Mouse (Mus musculus): Measurements from ENCODE around the gene Car1.
"Not testable (repeated sequence)": the region's sequence is repeated elsewhere in the genome, so short reads cannot be mapped to it uniquely, and the experiment has no call there.

Gene Car1

GRCm38 (mm10) chr3:14808211-14808610 lies at the start of gene Car1:
Car1 (minus strand) TSS chr3:14808368.
- no peak for DNase-seq (ENCODE audit: low spot score)

DNA sequence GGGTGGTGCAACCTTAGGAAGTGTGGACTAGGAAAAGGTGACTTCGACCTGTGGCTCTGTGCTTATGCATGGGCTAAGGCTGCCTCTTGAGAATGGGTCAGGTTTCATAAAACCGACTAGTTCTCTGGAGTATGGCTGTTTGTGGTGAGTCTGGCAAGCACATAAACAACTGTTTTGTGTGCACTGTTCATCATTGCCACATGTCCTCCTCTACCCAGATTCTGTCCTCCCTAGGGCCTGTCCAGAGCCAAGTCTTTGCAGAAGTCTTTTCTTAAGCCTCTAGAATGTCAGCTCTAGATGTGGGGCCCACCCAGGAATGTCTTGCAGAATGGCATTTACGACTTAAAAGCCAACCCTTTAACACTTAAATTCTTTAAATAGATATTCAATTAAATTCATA lies 49.7 kb upstream of the Car1 start:
- no peak for DNase-seq (ENCODE audit: low spot score)

DNA sequence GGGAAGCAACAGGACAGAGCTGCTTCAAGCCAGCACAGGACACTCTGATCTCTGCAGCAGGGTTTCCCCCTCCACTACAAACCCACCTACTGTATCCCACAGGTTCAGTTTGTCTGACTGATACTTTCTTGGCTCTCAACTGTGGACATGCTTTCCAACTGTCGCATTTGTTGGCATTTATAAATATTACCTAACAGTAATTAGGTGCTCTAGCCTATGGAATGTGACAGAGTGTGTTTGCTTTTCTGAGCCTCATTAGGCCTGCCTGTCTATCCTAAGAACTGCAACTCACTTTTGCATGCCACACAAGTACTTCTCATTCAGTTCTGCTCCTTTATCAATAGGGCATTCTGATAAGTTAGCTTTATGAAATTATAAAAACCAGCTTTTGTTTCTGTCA lies 46.3 kb upstream of the Car1 start:
- no peak for DNase-seq (ENCODE audit: low spot score)

DNA sequence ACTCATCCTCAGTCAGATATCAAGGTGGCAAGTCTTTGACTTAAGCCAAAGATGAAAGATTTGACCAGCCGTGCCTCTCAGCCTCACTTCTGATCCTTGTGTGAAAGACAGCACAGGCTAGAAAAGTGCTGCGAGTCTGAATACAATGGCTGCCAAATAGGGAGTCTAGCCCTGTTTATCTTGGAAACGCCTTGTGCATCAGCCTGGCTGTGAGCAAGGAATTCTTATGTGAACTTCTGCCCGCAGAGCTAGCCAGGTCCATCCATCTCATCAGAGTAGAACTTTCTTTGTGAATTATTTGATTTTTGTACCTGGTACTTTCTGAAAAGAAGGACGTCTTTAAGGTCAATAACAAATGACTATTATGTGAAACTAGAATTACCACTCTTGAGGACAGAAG lies 45.8 kb upstream of the Car1 start:
- DNase-seq (ENCODE audit: low spot score), result no peak

GRCm38 (mm10) chr3:14848587-14849254 lies 40.6 kb upstream of the Car1 start:
- no peak for DNase-seq (ENCODE audit: low spot score)

DNA sequence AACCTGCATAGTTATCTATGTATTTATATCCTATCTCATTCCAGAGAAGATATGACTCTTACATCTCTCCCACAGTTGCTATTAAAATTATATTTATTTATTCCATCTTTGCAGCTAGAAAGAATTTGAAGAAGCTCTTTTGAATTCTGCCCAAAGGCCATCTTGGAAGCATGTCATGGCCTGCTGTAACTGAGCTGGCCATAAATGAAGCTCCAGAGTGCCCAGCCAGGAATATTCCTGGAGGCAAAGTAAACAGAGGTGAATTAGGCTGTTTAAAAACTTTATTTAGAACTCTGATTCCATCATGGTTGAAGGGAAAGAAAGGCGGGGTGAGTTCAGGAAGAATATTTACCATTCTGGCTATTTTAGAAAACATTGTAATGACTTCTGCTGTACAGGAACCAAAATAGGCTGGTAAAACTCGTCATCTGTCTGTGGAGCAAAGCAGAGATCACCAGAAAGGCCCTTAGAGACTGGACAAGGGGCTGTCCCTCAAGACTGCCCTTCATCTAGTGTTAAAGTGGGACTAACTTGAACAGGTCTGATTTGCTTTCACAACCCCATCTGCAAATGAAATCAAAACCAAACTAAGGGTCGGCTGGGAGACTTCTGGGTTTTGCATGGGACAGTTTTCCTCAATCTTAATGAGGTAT lies 31.4 kb upstream of the Car1 start:
- no peak for DNase-seq (ENCODE audit: low spot score)

- no peak for DNase-seq (ENCODE audit: low spot score)
These were observed 30.8 kb upstream of the Car1 start for GRCm38 (mm10) chr3:14838936-14839335.

- DNase-seq (ENCODE audit: low spot score), result no peak
These were observed 24.6 kb upstream of the Car1 start for GRCm38 (mm10) chr3:14832766-14833165.

GRCm38 (mm10) chr3:14831219-14831835 lies 23.2 kb upstream of the Car1 start:
- no peak for DNase-seq (ENCODE audit: low spot score)

DNA sequence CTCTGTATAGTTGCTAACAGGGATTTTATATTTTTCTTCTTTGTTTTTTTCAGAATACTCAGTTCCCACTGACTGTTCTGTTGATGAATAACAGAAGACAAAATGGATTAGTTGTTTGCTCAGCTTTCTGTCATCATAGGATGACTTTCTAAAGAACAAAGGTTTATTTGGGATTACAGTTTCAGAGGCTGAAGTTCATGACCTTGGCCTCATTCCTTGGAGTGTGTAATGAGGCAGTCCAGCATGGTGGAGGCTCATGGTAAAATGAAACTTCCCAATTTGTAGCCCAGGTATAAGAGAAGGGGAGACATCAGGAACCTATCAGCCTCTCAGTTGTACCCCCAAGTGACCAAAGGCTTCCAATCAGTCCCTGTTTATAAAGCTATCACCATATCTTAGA lies 20.7 kb upstream of the Car1 start:
- DNase-seq (ENCODE audit: low spot score), result no peak

DNA sequence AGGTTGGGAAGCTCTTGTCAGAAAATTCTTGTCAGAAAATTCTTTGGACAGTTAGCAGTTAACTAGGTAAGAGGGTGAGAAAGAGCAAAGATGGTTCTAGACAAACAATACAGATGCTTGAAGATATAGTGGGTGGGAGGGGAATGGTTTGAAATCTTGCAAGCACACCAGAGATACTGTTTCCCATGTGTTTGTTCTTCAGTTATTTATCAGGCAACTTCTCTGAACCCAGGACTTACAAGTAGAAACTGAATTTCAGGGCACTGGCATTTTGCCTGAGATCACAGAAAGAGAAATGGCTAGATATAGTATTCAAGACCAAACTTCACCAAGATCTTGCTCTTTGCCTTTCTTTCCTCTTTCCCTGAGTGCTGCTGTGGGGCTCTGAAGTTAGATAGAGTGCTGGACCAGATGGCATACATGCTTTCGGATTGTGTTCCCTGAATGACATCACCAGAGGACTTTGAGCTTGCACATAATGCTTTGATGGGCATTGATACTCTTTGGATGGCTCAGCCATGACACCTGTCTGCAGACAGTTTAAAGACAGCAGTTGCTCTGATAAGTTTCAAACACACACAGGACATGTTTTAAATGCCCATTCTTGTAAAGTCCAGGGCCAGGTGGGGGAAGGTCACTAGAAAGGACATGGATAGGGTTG lies 11.8 kb upstream of the Car1 start:
- DNase-seq (ENCODE audit: low spot score), result no peak

GRCm38 (mm10) chr3:14815396-14815795 lies 7.2 kb upstream of the Car1 start:
- not testable (repeated sequence) for DNase-seq (ENCODE audit: low spot score)

DNA sequence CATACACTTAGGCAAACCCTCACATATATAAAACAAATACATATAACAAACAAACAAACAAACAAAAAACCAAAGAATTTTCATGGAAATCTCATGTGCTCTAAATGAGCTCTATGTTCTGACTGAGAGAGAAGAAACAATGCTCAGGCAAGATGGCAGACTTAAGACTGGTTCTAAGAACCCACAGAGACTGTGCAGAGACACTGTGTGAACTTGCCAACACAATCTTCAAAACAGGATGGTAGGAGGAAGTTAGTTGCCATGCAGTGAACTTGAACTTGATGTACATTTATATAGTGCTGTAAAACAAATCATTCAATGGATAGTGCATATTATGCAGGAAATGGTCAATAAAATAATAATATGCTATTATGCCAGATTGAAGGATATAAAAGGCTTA lies 1.5 kb downstream of the Car1 start:
- DNase-seq (ENCODE audit: low spot score), result no peak

DNA sequence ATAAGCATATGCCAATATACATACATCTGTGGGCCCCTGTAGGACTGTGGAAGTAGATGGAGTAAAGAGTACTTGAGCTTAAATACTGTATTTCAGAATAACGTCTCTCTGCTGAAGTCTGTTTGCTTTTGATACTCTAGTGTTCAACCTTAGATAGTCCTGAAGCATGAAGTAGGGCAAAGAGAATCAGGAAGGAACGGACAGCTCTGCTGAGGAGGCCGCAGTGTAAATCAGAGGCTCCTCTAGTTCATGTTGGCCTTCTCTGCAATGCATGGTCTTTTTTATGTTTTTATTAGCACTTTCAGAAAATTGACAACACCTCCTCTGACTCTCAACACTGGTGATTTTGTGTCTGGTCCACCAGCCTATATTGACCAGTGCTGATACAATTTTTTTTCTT lies 2.2 kb downstream of the Car1 start:
- no peak for DNase-seq (ENCODE audit: low spot score)

DNA sequence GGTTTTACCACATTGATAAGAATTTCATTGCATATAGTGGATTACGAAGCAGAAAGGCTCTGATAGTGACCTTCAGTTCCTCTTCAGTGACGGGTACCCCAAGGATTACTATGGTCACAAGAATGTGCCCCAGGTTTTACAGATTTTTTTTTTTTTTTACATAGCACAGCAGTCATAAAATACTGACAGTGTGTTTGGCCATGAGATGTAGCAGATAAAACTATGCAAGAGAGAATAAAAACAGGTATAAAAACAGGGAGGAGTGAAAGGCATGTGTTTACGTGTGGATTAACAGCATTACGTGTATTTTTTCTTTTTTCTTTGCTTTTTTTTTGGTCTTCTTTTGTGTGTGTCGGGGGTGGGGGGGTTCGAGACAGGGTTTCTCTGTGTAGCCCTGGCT lies 3.3 kb downstream of the Car1 start:
- DNase-seq (ENCODE audit: low spot score), result no peak

DNA sequence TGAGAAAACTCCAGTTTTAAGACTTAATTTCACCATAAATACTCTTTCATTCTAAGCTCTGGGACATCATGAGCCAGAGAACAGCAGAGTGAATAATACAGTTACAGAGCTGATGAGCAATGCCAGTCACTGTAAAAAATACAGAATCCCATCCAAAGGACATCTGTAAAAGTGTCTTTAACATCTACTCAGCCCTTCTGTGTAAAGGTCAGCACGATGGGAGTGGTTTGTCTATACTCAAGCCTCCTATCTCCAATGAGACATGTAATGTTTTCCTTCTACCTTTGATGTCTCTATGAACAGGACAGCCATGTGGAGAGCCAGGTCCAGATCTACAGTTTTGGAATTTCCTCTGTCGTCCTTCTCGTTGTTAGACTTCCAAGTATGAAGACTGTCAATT lies 11.1 kb downstream of the Car1 start:
- DNase-seq (ENCODE audit: low spot score), result no peak

- DNase-seq (ENCODE audit: low spot score), result no peak
These were observed 12.7 kb downstream of the Car1 start for GRCm38 (mm10) chr3:14795292-14796020.

DNA sequence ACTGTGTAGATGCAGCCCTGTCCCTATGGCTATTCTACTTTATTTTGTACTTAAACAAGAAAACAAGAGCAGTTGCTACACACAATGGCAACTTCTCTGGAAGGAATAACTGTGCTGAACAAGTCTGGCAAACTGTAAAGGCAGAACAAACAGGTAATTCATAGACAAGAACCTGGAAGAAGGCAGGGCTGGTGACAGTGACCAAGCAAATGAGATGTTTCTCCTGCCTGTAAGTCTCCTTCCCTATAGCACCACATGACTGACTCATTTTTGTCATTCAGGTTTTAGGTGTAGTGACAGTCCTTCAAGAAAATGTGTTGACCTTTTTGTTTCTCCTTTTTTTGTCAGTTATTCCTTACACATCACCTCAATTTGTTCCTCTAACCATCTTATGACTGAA lies 16.1 kb downstream of the Car1 start:
- no peak for DNase-seq (ENCODE audit: low spot score)

DNA sequence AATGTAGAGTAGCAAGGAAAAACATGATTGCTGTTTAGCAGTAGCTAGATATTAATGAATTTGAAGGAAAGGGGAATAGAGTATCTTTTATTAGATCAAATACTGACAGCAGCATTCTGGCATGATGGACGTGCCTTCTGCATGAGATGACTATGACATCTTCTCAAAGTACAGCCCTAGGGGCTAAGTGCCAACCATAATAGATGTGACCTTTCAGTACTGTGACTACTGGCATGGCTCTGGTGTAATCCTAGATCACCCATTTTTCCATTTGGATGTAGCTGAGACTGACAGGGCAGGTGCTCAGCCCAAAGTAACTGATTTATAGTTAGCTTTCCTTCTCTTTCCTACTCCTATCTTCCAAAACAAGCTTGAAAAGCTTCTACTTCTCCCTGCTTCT lies 20.6 kb downstream of the Car1 start:
- no peak for DNase-seq (ENCODE audit: low spot score)

GRCm38 (mm10) chr3:14787136-14787535 lies 21.0 kb downstream of the Car1 start:
- DNase-seq (ENCODE audit: low spot score), result no peak

GRCm38 (mm10) chr3:14786551-14787079 lies 21.6 kb downstream of the Car1 start:
- no peak for DNase-seq (ENCODE audit: low spot score)

DNA sequence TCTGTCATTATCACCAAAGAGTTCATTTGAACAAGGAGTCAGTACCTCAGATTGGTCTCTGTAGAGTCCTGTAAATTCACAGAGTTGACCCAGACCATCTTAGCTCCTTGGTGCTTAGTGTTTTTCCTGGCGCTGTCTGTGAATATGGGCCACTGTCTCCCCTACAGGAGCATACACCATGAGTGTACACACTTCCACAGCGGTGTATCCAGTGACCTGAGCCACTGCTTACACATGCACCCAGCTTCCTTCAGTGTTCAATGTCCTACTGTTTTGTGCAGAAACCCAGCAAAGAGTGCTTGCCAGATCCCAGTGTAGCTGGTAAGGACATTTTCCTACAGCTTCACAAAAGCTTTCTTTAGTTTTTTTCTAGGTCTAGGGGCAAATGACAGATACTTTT lies 22.8 kb downstream of the Car1 start:
- no peak for DNase-seq (ENCODE audit: low spot score)
